Mouse (Mus musculus) E14TG2a.4 (cell line): ENCODE measurements at regions not wholly inside any gene's neighbourhood (a gene's known extent, or its start where the extent isn't known, plus 50 kb on each side); places are given as distances from the start of the nearest gene placed in this dataset.

Experiments
- H3K27me3 ChIP-seq: 2 replicates; pipeline ENCODE4 v1.6.1; 2014; ENCODE audit warnings: low read length, control low read depth; ENCODE audit not compliant: insufficient read depth
- H3K36me3 ChIP-seq: 2 replicates; pipeline ENCODE4 v1.6.1; 2014; ENCODE audit warnings: low read length, control low read depth; ENCODE audit not compliant: insufficient read depth
- H3K4me1 ChIP-seq: replicated peaks from 2 replicates; pipeline ENCODE4 v1.6.1; 2014; ENCODE audit warnings: low read depth, low read length, control low read depth
- H3K4me3 ChIP-seq: replicated peaks from 2 replicates; pipeline ENCODE4 v1.5.1; 2014; ENCODE audit warnings: mild to moderate bottlenecking, low read length
- H3K9me3 ChIP-seq: 2 replicates; pipeline ENCODE4 v1.6.1; 2014; ENCODE audit warnings: low read length, control low read depth
- CTCF ChIP-seq: conservative IDR thresholded peaks from 2 replicates; pipeline ENCODE4 v1.5.1; 2014; ENCODE audit warnings: low read length
- NANOG ChIP-seq: IDR thresholded peaks from 2 replicates; pipeline ENCODE4 v1.6.1; 2014; ENCODE audit warnings: borderline replicate concordance, low read length, mixed read lengths
- POU5F1 ChIP-seq: IDR thresholded peaks from 2 replicates; pipeline ENCODE4 v1.6.1; 2014; ENCODE audit warnings: low read length, borderline replicate concordance

DNA sequence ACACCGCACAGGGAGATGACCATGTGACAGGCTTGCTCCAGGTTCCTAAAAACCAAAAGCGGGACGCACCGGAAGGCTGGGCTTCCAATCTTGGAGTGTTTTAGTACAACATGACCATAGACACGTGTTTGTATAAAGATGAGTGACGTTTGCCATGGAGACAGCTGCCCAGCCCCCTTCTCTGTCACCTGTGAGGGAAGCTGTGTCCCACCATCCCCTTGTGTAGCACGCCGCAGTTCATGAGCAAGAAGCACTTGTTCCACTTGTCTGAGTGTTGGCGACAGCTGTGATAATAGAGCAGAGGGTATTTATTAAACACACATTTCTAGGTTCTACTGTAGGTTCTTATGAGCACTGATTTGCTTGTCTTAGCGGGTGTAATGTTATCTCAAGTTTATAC, 131.7 kb upstream of the Slc38a2 start:
- TF ChIP-seq POU5F1 = no peak
- TF ChIP-seq NANOG = no peak
- no peak for TF ChIP-seq CTCF
- H3K36me3 ChIP-seq = no peaks in the 10 kb centered on the region
- 0 out of 2 replicates have a peak, but pooled peaks cover 6% of the 10 kb centered on the region for H3K27me3 ChIP-seq
- peaks cover 7% of the 10 kb centered on the region for H3K4me1 ChIP-seq
- H3K9me3 ChIP-seq = no peaks in the 10 kb centered on the region
- no peak overlapping the region for H3K4me3 ChIP-seq

DNA sequence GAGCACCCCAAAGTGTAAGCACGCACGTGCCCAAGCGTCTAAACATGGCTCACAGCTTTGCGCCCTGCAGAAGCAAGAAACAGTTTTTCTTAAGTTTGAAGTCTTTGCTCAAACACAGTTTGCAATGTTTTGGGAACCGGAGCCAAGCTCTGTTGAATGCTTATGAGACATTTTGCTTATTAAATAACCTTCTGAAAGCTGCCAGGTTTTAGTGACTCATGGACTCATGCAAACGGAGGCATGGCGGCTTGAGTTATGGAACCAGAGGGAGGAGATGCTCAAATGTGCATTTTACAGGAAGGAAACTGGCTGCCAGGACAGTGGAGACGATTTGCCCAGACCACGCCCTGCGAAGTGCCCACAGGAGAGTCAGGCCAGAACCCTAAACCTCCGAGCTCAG, 131.0 kb upstream of the Slc38a2 start:
- H3K4me1 ChIP-seq = peaks cover 7% of the 10 kb centered on the region
- no peak overlapping the region for H3K4me3 ChIP-seq
- H3K27me3 ChIP-seq = 0 out of 2 replicates have a peak, but pooled peaks cover 6% of the 10 kb centered on the region
- no peaks in the 10 kb centered on the region for H3K36me3 ChIP-seq
- H3K9me3 ChIP-seq = no peaks in the 10 kb centered on the region
- no peak for TF ChIP-seq CTCF
- TF ChIP-seq POU5F1 = no peak
- no peak for TF ChIP-seq NANOG

DNA sequence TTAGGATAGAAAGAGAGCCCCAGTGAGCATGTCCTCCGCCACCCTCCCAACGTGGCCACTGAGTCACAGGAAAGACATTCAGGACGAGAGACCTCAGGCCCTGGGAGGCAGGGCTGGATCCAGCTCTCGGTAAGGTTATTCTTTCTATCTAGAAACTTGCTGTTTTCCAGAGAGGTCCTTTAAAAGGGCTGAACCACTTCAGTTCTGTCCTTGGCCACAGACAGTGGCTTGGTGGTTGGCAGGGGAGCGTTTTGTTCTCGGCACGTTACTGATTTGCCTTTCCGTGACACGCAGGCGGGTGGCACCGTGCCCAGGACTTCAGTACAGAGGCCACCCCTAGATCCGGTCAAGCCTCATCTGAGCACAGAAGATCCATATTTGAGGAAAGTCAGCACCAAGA, 130.4 kb upstream of the Slc38a2 start:
- peaks cover 7% of the 10 kb centered on the region for H3K4me1 ChIP-seq
- 0 out of 2 replicates have a peak, but pooled peaks cover 6% of the 10 kb centered on the region for H3K27me3 ChIP-seq
- TF ChIP-seq NANOG (no peak), POU5F1 (no peak), CTCF (no peak)
- H3K4me3 ChIP-seq = no peak overlapping the region
- no peaks in the 10 kb centered on the region for H3K9me3 ChIP-seq
- no peaks in the 10 kb centered on the region for H3K36me3 ChIP-seq

DNA sequence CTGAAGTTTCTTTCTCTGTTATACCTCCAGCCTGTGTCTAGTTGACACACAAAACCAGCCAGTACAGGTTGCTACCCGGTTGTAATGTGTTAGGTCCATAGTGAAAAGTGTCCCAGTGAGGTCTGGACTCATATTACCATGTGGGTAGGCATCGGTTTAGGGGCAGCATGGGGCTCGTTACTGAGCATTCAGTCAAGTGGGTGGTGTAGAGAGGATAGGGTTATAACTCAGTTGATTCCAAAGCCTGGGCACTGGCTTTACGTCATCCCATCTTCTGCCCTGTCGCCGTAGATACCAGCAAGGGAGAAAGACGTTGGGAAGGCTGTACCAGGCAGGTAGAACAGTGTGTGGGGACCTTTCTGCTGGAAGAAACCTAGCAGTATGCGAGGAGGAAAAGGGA, 129.2 kb upstream of the Slc38a2 start:
- Histone ChIP-seq H3K4me1 (no peaks in the 10 kb centered on the region; the same call in none of the 2 replicates), H3K9me3 (no peaks in the 10 kb centered on the region), H3K27me3 (0 out of 2 replicates have a peak, but pooled peaks cover 6% of the 10 kb centered on the region), H3K4me3 (no peak overlapping the region), H3K36me3 (no peaks in the 10 kb centered on the region)
- TF ChIP-seq POU5F1 (no peak), NANOG (no peak), CTCF (no peak)

DNA sequence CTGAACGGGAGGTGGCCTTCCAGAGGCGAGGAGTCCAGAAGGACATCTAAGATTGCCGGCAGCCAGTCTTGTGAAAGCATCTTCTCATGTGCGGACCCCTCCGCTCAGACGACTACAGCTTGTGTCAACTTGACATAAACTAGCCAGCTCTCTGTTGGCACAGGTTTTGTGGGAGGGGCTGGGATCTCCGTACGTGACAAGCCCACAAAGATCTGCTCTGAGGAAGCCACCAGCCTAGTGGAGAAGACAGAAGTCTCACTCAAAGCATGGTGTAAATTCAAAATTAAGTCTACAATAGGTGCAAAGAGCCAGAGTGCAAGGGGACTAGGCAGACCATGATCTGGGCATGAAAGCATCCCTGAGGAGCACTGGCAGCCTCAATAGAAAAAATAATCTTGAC, 128.4 kb upstream of the Slc38a2 start:
- no peak for TF ChIP-seq POU5F1
- TF ChIP-seq NANOG = no peak
- TF ChIP-seq CTCF = no peak
- H3K4me3 ChIP-seq = no peak overlapping the region
- no peaks in the 10 kb centered on the region; the same call in none of the 2 replicates for H3K4me1 ChIP-seq
- 0 out of 2 replicates have a peak, but pooled peaks cover 6% of the 10 kb centered on the region for H3K27me3 ChIP-seq
- H3K9me3 ChIP-seq = no peaks in the 10 kb centered on the region
- no peaks in the 10 kb centered on the region for H3K36me3 ChIP-seq

DNA sequence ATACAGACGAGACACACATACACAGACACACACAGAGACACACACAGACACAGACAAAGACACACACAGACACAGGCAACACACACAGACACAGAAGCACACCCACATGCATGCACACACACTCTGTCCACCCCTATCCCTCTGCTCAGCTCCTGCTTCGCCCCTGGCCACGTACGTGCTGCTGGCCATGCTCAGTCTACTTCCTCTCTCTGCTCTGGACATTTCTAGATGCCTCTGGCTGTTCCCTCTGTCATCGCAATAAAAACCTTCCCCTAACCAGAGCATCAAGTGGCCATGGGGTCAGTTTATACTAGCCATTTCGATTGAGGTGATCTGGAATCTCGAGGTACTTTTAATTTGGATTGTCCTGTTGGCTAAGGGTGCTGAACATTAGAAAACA, 118.9 kb upstream of the Slc38a2 start:
- peaks cover 7% of the 10 kb centered on the region for H3K9me3 ChIP-seq
- H3K27me3 ChIP-seq = no peaks in the 10 kb centered on the region
- H3K4me3 ChIP-seq = no peak overlapping the region
- no peaks in the 10 kb centered on the region for H3K36me3 ChIP-seq
- TF ChIP-seq POU5F1 (no peak), NANOG (no peak), CTCF (no peak)
- no peaks in the 10 kb centered on the region for H3K4me1 ChIP-seq

DNA sequence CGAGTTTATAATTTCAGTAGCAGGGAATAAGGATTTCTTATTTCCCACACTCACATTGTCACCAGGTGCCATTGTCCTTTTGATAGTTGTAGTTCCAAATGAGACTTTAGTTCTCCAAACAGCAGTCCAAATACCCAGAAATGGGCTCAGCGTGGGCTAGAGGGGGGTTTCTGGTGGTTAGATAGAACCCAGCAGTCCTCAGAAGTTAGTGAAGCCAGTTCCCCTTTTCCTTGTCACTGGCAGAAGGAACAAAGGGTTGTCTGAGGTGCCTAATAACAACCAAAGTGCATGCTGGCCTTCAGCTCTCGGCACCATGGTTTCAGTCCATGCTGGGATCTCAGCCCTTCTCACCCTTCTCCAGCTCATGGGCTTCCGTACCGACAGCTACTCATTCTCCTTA, 118.1 kb upstream of the Slc38a2 start:
- Histone ChIP-seq H3K36me3 (no peaks in the 10 kb centered on the region), H3K4me1 (no peaks in the 10 kb centered on the region), H3K9me3 (peaks cover 9% of the 10 kb centered on the region), H3K4me3 (no peak overlapping the region), H3K27me3 (no peaks in the 10 kb centered on the region)
- TF ChIP-seq CTCF (no peak), NANOG (no peak), POU5F1 (no peak)

DNA sequence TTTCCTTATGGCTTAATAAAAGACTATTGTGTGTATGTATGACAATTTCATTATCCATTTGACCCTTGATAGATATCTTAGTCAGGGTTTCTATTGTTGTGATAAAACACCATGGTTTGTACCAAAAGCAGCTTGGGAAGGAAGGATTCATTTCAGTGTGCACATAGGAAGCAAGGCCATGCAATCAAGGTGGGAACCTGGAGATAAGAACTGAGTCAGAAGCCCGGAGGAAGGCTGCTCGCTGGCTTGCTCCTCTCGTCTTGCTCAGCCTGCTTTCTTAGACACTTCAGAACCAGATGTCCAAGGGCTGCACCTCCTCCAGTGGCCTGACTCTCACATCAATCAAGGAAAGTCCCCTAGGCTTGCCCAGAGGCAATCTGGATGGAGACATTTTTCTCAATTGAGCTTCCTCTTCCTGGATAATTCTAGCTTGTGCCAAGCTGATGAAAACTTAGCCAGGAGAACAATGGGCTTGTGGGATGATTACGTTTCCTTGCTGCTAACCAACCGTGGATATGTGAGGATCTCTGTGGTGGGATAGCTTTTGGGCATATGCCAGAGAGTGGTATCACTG, 117.6 kb upstream of the Slc38a2 start:
- TF ChIP-seq CTCF (no peak), NANOG (no peak), POU5F1 (no peak)
- peaks cover 14% of the 10 kb centered on the region for H3K9me3 ChIP-seq
- no peak overlapping the region for H3K4me3 ChIP-seq
- H3K4me1 ChIP-seq = no peaks in the 10 kb centered on the region
- H3K36me3 ChIP-seq = no peaks in the 10 kb centered on the region
- no peaks in the 10 kb centered on the region for H3K27me3 ChIP-seq

DNA sequence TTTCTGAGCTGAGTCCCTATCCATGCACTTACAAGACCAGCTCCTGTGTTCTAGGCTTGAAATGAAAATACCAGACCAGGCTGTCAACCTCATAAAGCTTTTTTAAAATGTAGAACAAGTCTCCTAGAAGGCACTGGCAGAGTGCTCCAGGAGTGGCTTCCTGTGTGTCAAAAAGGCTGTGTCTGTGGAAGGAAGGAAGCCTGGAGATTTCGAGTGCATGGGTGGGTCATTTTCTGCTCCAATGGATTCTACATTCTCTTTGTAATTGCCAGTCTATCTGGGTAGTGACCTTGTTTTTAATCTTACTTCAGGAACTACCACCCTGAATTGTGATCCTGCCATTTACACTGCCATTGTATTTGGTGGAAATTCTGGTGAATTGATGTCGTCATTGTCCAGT, 113.9 kb upstream of the Slc38a2 start:
- TF ChIP-seq NANOG (no peak), POU5F1 (no peak), CTCF (no peak)
- no peaks in the 10 kb centered on the region for H3K36me3 ChIP-seq
- H3K9me3 ChIP-seq = peaks cover 20% of the 10 kb centered on the region
- H3K4me3 ChIP-seq = no peak overlapping the region
- no peaks in the 10 kb centered on the region for H3K4me1 ChIP-seq
- no peaks in the 10 kb centered on the region for H3K27me3 ChIP-seq
